Mouse (Mus musculus): Measurements from ENCODE around the gene Uba5.
A peak's percentile ranks its signal among the peaks of the same experiment; 100 is the strongest.

Uba5 gene

DNA sequence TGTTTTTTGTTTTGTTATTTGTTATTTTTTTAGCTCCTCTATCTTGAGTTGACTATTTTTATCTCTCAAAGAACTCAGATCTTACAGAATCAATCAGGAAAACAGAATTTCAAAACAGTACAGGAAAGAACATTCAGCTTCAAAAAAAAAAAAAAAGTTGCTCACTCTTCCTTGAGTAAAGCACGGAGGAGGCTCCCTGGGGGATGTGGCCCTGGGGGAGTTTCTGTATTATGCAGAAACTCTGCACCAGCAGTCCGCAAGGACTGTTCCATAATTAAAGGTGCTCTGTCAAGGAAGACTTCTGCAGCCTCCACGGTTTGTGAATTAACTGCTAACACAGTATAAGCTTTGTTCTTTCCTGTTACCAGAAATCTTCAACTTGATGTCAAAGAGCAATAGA lies 38.5 kb upstream of the Uba5 start:
- peaks cover 10% of the 10 kb centered on the region for H3K9me3 ChIP-seq (ENCODE audit: low read length)
- peaks cover 16% of the 10 kb centered on the region for H3K27me3 ChIP-seq (ENCODE audit: insufficient read depth, low read length)
- no peaks in the 10 kb centered on the region for H3K36me3 ChIP-seq (ENCODE audit: insufficient read depth, low read length)
- H3K4me1 ChIP-seq (replicated peaks; ENCODE audit: low read depth, low read length): peaks cover 62% of the 10 kb centered on the region
- H3K4me3 ChIP-seq (replicated peaks; ENCODE audit: low read length): no peak overlapping the region
- no peak for TF ChIP-seq NANOG (IDR thresholded peaks at IDR 0.05; ENCODE audit: borderline replicate concordance, low read length)
- TF ChIP-seq POU5F1 (IDR thresholded peaks at IDR 0.05; ENCODE audit: borderline replicate concordance, low read length): no peak
- TF ChIP-seq CTCF (conservative IDR thresholded peaks at IDR 0.05; ENCODE audit: low read length): no peak

GRCm38 (mm10) chr9:104100822-104101221 lies 37.9 kb upstream of the Uba5 start:
- no peak for TF ChIP-seq CTCF (conservative IDR thresholded peaks at IDR 0.05; ENCODE audit: low read length)
- no peak for TF ChIP-seq NANOG (IDR thresholded peaks at IDR 0.05; ENCODE audit: borderline replicate concordance, low read length)
- TF ChIP-seq POU5F1 (IDR thresholded peaks at IDR 0.05; ENCODE audit: borderline replicate concordance, low read length): no peak
- Histone ChIP-seq H3K4me1 (replicated peaks; ENCODE audit: low read depth, low read length) (peaks cover 62% of the 10 kb centered on the region), H3K4me3 (replicated peaks; ENCODE audit: low read length) (no peak overlapping the region), H3K9me3 (ENCODE audit: low read length) (peaks cover 10% of the 10 kb centered on the region), H3K36me3 (ENCODE audit: insufficient read depth, low read length) (0 out of 2 replicates have a peak, but pooled peaks cover under 1% of the 10 kb centered on the region), H3K27me3 (ENCODE audit: insufficient read depth, low read length) (peaks cover 14% of the 10 kb centered on the region)

GRCm38 (mm10) chr9:104099060-104099459 lies 36.1 kb upstream of the Uba5 start:
- peaks cover 12% of the 10 kb centered on the region; the same call in 1 of the 2 replicates for H3K36me3 ChIP-seq (ENCODE audit: insufficient read depth, low read length)
- no peaks in the 10 kb centered on the region for H3K9me3 ChIP-seq (ENCODE audit: low read length)
- H3K4me3 ChIP-seq (replicated peaks; ENCODE audit: low read length): peak overlapping the region; percentile 65
- H3K27me3 ChIP-seq (ENCODE audit: insufficient read depth, low read length): peaks cover 12% of the 10 kb centered on the region
- peaks cover 54% of the 10 kb centered on the region for H3K4me1 ChIP-seq (replicated peaks; ENCODE audit: low read depth, low read length)
- TF ChIP-seq CTCF (conservative IDR thresholded peaks at IDR 0.05; ENCODE audit: low read length) (no peak), POU5F1 (IDR thresholded peaks at IDR 0.05; ENCODE audit: borderline replicate concordance, low read length) (no peak), NANOG (IDR thresholded peaks at IDR 0.05; ENCODE audit: borderline replicate concordance, low read length) (no peak)

DNA sequence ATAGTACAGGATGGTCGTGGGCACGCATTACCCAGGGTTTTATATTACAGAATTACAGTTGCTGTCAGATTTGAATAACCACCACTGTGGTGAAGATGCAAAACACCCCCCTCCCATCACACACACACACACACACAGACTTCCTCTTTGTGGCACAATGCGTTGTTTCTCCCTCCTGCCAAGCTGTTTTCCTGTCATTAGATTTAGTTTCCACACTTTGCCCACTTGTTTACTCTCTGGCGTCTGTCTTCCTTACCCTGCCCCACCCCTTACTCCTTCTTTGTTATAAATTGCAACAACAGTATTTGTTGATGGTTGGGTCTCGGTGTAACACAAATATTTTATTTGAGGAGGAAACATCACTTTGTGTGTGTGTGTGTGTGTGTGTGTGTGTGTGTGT lies 35.3 kb upstream of the Uba5 start:
- no peaks in the 10 kb centered on the region for H3K9me3 ChIP-seq (ENCODE audit: low read length)
- H3K36me3 ChIP-seq (ENCODE audit: insufficient read depth, low read length): peaks cover 12% of the 10 kb centered on the region; the same call in 1 of the 2 replicates
- H3K4me3 ChIP-seq (replicated peaks; ENCODE audit: low read length): no peak overlapping the region
- H3K4me1 ChIP-seq (replicated peaks; ENCODE audit: low read depth, low read length): peaks cover 46% of the 10 kb centered on the region
- H3K27me3 ChIP-seq (ENCODE audit: insufficient read depth, low read length): peaks cover 12% of the 10 kb centered on the region
- TF ChIP-seq POU5F1 (IDR thresholded peaks at IDR 0.05; ENCODE audit: borderline replicate concordance, low read length) (no peak), CTCF (conservative IDR thresholded peaks at IDR 0.05; ENCODE audit: low read length) (no peak), NANOG (IDR thresholded peaks at IDR 0.05; ENCODE audit: borderline replicate concordance, low read length) (no peak)

DNA sequence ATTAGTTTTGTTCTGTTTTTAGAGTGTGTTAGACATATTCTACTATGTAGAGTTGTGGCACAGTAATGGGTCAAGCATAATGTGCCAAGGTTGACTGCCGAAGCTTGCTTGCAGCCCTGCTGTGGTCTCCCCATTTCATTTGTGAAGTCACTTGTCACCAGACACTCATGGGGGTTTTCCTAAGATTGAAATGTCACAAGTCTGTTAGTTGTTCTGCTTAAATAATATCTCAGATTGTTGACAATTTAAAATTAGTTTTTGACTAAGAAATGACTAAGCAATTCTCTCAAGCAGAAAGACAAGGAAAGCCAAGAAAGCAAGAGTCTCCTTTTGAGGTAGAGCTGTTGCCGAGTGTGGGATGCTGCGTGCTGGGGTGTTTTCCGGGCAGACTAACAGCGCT lies 30.0 kb upstream of the Uba5 start:
- TF ChIP-seq NANOG (IDR thresholded peaks at IDR 0.05; ENCODE audit: borderline replicate concordance, low read length) (no peak), CTCF (conservative IDR thresholded peaks at IDR 0.05; ENCODE audit: low read length) (no peak), POU5F1 (IDR thresholded peaks at IDR 0.05; ENCODE audit: borderline replicate concordance, low read length) (no peak)
- Histone ChIP-seq H3K4me1 (replicated peaks; ENCODE audit: low read depth, low read length) (peaks cover 14% of the 10 kb centered on the region), H3K9me3 (ENCODE audit: low read length) (no peaks in the 10 kb centered on the region), H3K4me3 (replicated peaks; ENCODE audit: low read length) (no peak overlapping the region), H3K27me3 (ENCODE audit: insufficient read depth, low read length) (no peaks in the 10 kb centered on the region), H3K36me3 (ENCODE audit: insufficient read depth, low read length) (peaks cover 21% of the 10 kb centered on the region)

DNA sequence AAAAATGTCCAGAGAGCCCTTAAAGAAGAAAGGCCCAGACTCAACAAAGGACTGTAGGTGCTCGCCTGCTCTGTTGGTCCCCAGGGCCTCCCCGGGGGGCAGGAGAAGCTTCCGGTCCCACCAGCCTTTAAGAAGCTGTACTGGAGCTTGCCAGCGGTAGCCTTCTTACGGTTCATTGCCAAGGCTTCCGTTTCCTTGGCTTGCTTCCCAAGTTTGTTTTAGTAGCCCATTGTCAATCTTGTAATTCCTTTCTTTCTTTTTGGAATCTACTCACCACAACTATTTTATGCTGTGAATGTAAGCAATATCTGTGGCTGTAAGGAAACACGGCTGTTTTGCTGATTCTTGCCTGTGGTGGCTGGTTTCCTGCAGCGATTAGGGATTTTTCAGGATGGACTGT lies 25.6 kb upstream of the Uba5 start:
- TF ChIP-seq NANOG (IDR thresholded peaks at IDR 0.05; ENCODE audit: borderline replicate concordance, low read length) (no peak), POU5F1 (IDR thresholded peaks at IDR 0.05; ENCODE audit: borderline replicate concordance, low read length) (no peak), CTCF (conservative IDR thresholded peaks at IDR 0.05; ENCODE audit: low read length) (no peak)
- Histone ChIP-seq H3K9me3 (ENCODE audit: low read length) (no peaks in the 10 kb centered on the region), H3K27me3 (ENCODE audit: insufficient read depth, low read length) (no peaks in the 10 kb centered on the region), H3K4me1 (replicated peaks; ENCODE audit: low read depth, low read length) (peaks cover 58% of the 10 kb centered on the region), H3K4me3 (replicated peaks; ENCODE audit: low read length) (peak overlapping the region; percentile 39; the same call in 1 of the 2 replicates), H3K36me3 (ENCODE audit: insufficient read depth, low read length) (peaks cover 18% of the 10 kb centered on the region)

- Histone ChIP-seq H3K4me1 (replicated peaks; ENCODE audit: low read depth, low read length) (peaks cover 60% of the 10 kb centered on the region), H3K9me3 (ENCODE audit: low read length) (no peaks in the 10 kb centered on the region), H3K4me3 (replicated peaks; ENCODE audit: low read length) (peak overlapping the region; percentile 14; the same call in 1 of the 2 replicates), H3K36me3 (ENCODE audit: insufficient read depth, low read length) (peaks cover 28% of the 10 kb centered on the region), H3K27me3 (ENCODE audit: insufficient read depth, low read length) (no peaks in the 10 kb centered on the region)
- no peak for TF ChIP-seq POU5F1 (IDR thresholded peaks at IDR 0.05; ENCODE audit: borderline replicate concordance, low read length)
- no peak for TF ChIP-seq CTCF (conservative IDR thresholded peaks at IDR 0.05; ENCODE audit: low read length)
- TF ChIP-seq NANOG (IDR thresholded peaks at IDR 0.05; ENCODE audit: borderline replicate concordance, low read length): no peak
These were observed 22.9 kb upstream of the Uba5 start for GRCm38 (mm10) chr9:104085730-104086429.

DNA sequence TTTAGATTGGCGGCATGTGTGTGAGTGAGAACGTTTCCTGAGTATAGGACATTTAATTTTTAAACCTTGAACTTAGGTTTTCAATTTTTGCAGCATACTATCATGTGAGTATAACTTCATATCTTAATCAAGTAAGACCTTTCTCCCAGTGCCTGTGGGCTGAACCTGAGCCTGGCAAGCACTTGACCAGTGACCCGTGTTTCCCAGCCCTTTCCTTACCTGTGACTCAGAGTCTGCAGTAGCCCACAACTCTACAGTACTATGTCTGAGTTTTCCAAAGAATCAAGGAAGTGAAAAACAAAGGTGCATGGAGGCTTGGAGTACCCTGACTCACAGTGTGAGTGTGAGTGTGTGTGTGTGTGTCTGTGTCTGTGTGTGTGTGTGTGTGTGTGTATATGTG lies 17.1 kb upstream of the Uba5 start:
- no peak overlapping the region for H3K4me3 ChIP-seq (replicated peaks; ENCODE audit: low read length)
- peaks cover 17% of the 10 kb centered on the region for H3K4me1 ChIP-seq (replicated peaks; ENCODE audit: low read depth, low read length)
- peaks cover 35% of the 10 kb centered on the region for H3K36me3 ChIP-seq (ENCODE audit: insufficient read depth, low read length)
- H3K9me3 ChIP-seq (ENCODE audit: low read length): no peaks in the 10 kb centered on the region
- no peaks in the 10 kb centered on the region for H3K27me3 ChIP-seq (ENCODE audit: insufficient read depth, low read length)
- no peak for TF ChIP-seq POU5F1 (IDR thresholded peaks at IDR 0.05; ENCODE audit: borderline replicate concordance, low read length)
- TF ChIP-seq CTCF (conservative IDR thresholded peaks at IDR 0.05; ENCODE audit: low read length): no peak
- no peak for TF ChIP-seq NANOG (IDR thresholded peaks at IDR 0.05; ENCODE audit: borderline replicate concordance, low read length)

All from E14TG2a.4 (cell line).